Mouse (Mus musculus): ENCODE measurements around the gene Stpg3. TPM values are rescaled to one million over a fixed set of nuclear protein-coding genes. Genes with fewer than 3 reads are reported as not detected.

Gene Stpg3
- polyA plus RNA-seq, 1 experiment from 2014 or later: not detected

DNA sequence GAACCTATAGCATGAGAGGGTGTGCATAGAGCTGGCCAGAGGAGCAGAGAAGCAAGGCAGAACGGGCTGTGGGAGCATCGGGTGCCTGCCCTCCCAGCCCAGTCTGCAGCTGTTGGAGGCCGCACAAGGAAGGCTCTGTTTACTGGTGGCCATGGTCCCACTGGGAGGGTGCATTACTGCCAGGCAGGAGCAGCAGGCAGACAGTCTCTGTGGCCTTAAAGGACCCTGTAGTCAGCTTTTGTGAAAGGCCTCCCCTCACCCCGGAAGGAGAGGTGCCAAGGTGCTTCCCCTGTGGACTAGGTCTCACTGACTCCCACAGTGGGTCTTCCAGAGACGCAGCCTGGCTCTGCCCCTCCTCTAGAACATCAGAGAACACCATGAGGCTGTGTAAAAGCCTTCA lies 12.4 kb upstream of the Stpg3 start:
- Histone ChIP-seq H3K4me2 (replicated peaks; ENCODE audit: low read depth) (no peak overlapping the region), H3K27ac (ENCODE audit: low read depth, low read length) (no peak overlapping the region), H3K27me3 (replicated peaks; ENCODE audit: control insufficient read depth, insufficient read depth, low read length) (no peaks in the 10 kb centered on the region), H3K9ac (ENCODE audit: low read depth, low read length) (no peak overlapping the region), H3K4me1 (replicated peaks; ENCODE audit: control insufficient read depth, insufficient read depth, low read length) (peaks cover 9% of the 10 kb centered on the region; the same call in 1 of the 2 replicates), H3K4me3 (ENCODE audit: low read depth, low read length) (no peak overlapping the region), H3K9me3 (ENCODE audit: control insufficient read depth) (no peaks in the 10 kb centered on the region), H3K36me3 (ENCODE audit: control insufficient read depth, insufficient read depth) (peaks cover 5% of the 10 kb centered on the region; the same call in 1 of the 2 replicates)
- ATAC-seq: no peak
- no peak for TF ChIP-seq CTCF (IDR thresholded peaks at IDR 0.05; ENCODE audit: low read depth)
- WGBS: 74% methylated on average over 5 of the region's 5 CpGs

DNA sequence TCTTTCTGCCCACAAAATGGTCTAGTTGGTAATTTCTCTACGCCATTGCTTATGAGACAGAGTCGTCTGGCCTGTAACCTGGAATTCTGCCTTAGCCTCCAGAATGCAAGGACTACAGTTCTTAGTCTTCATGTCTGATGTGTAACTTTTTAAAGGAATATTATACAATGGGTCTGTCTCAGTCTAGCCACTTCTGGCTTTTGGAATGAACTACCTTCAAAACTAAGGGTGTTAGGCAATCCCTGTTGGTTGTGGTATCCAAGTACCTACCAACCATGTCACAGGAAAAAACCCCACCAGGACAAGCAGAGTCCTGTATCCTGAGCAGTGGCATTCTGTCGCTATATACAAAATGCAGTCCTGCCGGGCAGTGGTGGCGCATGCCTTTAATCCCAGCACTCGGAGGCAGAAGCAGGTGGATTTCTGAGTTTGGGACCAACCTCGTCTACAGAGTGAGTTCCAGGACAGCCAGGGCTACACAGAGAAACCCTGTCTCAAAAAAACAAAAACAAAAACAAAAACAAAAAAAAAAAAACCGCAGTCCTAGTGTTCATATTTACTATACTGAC lies 11.5 kb upstream of the Stpg3 start:
- no peak for TF ChIP-seq CTCF (IDR thresholded peaks at IDR 0.05; ENCODE audit: low read depth)
- peak overlapping the region; percentile 87; the same call in 1 of the 2 replicates for H3K4me3 ChIP-seq (ENCODE audit: low read depth, low read length)
- 69% methylated on average over 8 of the region's 8 CpGs for WGBS
- H3K4me1 ChIP-seq (replicated peaks; ENCODE audit: control insufficient read depth, insufficient read depth, low read length): peaks cover 9% of the 10 kb centered on the region; the same call in 1 of the 2 replicates
- H3K9ac ChIP-seq (ENCODE audit: low read depth, low read length): no peak overlapping the region
- H3K27ac ChIP-seq (ENCODE audit: low read depth, low read length): peak overlapping the region; percentile 94
- no peaks in the 10 kb centered on the region for H3K27me3 ChIP-seq (replicated peaks; ENCODE audit: control insufficient read depth, insufficient read depth, low read length)
- no peaks in the 10 kb centered on the region for H3K9me3 ChIP-seq (ENCODE audit: control insufficient read depth)
- ATAC-seq: no peak
- peaks cover 12% of the 10 kb centered on the region; the same call in 1 of the 2 replicates for H3K36me3 ChIP-seq (ENCODE audit: control insufficient read depth, insufficient read depth)
- peak overlapping the region; percentile 64 for H3K4me2 ChIP-seq (replicated peaks; ENCODE audit: low read depth)

DNA sequence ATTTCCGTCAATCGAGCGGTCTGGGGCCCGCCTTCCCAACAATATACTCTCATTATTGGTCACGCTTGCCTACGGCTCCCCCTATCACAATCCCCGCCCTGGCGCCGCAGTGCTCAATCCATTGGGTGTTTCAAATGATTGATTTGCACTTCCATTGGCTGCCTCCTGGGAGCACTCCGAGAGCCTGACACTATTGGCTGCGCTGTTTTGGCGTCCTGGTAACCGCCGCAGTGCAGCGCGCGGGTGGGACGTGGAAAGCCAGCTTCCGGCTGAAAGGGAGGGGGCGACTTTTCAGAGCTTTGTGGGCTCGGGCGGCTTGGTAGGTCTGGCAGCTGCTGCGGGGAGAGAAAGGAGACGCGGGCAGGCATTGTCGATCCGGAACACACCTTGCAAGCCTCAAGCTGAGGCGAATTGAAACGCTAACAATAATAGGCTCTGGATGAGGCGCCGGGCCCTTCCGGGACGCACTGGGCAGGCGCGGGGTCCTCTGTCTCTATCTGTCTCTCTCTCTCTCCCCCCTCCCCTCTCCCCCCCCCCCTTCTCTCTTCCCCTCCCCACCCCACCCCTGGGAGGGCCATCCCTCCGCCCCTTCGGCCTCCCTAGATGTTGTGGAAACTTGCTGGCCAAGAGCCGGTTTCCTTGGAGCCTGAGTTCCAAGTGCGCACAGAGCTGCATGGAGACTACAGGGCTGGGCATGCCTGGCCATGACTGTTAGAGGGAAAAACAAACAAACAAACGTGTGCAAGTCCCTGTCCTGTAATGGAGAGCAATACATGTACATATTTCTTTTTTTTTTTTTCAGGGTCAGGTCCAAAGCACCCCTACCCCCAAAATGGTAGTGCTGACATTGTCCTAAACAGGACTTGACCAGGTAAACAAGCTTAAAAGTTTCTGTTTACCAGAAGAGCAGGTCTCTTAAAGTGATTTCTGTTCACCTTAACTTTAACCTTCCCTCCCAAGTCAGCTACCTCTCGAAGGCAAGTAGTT lies 10.6 kb upstream of the Stpg3 start:
- H3K4me3 ChIP-seq (ENCODE audit: low read depth, low read length): peak overlapping the region; percentile 87
- H3K9me3 ChIP-seq (ENCODE audit: control insufficient read depth): no peaks in the 10 kb centered on the region
- TF ChIP-seq CTCF (IDR thresholded peaks at IDR 0.05; ENCODE audit: low read depth): 0 out of 2 replicates have a peak, but pooled peaks have one; percentile 15
- peaks cover 9% of the 10 kb centered on the region; the same call in 1 of the 2 replicates for H3K4me1 ChIP-seq (replicated peaks; ENCODE audit: control insufficient read depth, insufficient read depth, low read length)
- H3K4me2 ChIP-seq (replicated peaks; ENCODE audit: low read depth): peak overlapping the region; percentile 64
- peaks cover 12% of the 10 kb centered on the region; the same call in 1 of the 2 replicates for H3K36me3 ChIP-seq (ENCODE audit: control insufficient read depth, insufficient read depth)
- H3K27me3 ChIP-seq (replicated peaks; ENCODE audit: control insufficient read depth, insufficient read depth, low read length): no peaks in the 10 kb centered on the region
- H3K9ac ChIP-seq (ENCODE audit: low read depth, low read length): peak overlapping the region; percentile 51
- peak overlapping the region; percentile 94 for H3K27ac ChIP-seq (ENCODE audit: low read depth, low read length)
- WGBS: 2% methylated on average over 41 of the region's 41 CpGs
- peak; percentile 87 for ATAC-seq

DNA sequence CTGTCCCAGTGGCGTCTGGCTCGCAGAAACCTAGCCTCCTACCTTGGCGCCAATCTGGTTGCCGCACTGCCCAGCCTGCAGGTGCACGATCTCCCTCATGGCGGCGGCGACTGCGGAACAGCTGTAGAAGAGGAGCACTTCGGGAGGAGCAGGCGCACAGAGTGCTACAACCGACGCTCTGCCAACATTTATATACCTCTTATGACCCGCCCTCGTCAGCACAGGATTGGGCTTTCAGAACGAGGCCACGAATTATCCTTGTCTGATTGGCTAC lies 10.0 kb upstream of the Stpg3 start, which contains the start of gene Tubb4b:
Gene Tubb4b (minus strand): TSS at position 211 of the 274 bp plus-strand sequence.
- Histone ChIP-seq H3K9me3 (ENCODE audit: control insufficient read depth) (no peaks in the 10 kb centered on the region), H3K4me1 (replicated peaks; ENCODE audit: control insufficient read depth, insufficient read depth, low read length) (peaks cover 9% of the 10 kb centered on the region; the same call in 1 of the 2 replicates), H3K27me3 (replicated peaks; ENCODE audit: control insufficient read depth, insufficient read depth, low read length) (no peaks in the 10 kb centered on the region), H3K27ac (ENCODE audit: low read depth, low read length) (peak within 1 kb of the TSS; percentile 99), H3K9ac (ENCODE audit: low read depth, low read length) (peak within 1 kb of the TSS; percentile 90), H3K4me3 (ENCODE audit: low read depth, low read length) (peak within 1 kb of the TSS; percentile 87), H3K36me3 (ENCODE audit: control insufficient read depth, insufficient read depth) (peaks cover 12% of the 10 kb centered on the region; the same call in 1 of the 2 replicates), H3K4me2 (replicated peaks; ENCODE audit: low read depth) (peak within 1 kb of the TSS; percentile 68)
- no peak for ATAC-seq
- TF ChIP-seq CTCF (IDR thresholded peaks at IDR 0.05; ENCODE audit: low read depth): peak; percentile 54
- WGBS: under 1% methylated on average over 17 of the region's 17 CpGs

DNA sequence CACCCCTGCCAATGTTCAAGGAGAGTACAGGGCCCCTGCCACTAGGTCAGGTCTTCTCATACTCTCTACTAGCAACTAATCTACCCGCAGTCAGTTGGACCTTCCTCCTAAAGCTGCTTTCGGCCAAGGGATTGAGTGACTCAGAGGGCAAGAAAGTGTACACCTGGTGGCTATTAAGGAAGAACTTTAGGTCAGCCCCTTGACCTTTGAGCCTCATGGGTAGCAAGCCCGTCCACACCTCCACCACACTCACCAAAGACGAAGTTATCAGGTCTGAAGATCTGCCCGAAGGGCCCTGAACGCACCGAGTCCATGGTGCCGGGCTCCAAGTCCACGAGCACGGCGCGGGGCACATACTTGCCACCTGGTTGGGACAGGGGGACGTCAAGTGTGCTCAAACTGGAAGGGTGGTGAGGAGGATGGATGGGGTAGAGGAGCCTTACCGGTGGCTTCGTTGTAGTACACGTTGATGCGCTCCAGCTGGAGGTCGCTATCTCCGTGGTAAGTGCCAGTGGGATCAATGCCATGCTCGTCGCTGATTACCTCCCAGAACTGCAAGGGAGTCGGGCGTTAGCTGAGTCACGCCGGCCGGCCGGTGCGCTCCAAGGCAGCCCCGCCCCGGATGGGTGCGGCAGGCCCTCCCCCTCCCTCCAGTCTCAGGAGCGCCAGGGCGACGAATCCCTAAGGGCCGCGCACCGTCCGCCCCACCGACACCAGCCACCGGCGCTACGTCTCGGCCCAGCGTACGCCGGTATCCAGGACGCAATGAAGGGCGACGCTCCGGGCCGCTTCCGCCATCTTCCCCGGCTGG lies 9.4 kb upstream of the Stpg3 start:
- WGBS: 2% methylated on average over 38 of the region's 53 CpGs

More for the DNA sequence above, 9.4 kb upstream of the Stpg3 start:
- H3K9me3 ChIP-seq (ENCODE audit: control insufficient read depth): no peaks in the 10 kb centered on the region
- H3K4me3 ChIP-seq (ENCODE audit: low read depth, low read length): peak overlapping the region; percentile 87
- peaks cover 12% of the 10 kb centered on the region; the same call in 1 of the 2 replicates for H3K36me3 ChIP-seq (ENCODE audit: control insufficient read depth, insufficient read depth)
- H3K27me3 ChIP-seq (replicated peaks; ENCODE audit: control insufficient read depth, insufficient read depth, low read length): no peaks in the 10 kb centered on the region
- ATAC-seq: peak; percentile 71
- H3K4me2 ChIP-seq (replicated peaks; ENCODE audit: low read depth): peak overlapping the region; percentile 68
- H3K9ac ChIP-seq (ENCODE audit: low read depth, low read length): peak overlapping the region; percentile 90
- peaks cover 6% of the 10 kb centered on the region; the same call in 1 of the 2 replicates for H3K4me1 ChIP-seq (replicated peaks; ENCODE audit: control insufficient read depth, insufficient read depth, low read length)
- peak overlapping the region; percentile 99 for H3K27ac ChIP-seq (ENCODE audit: low read depth, low read length)
- TF ChIP-seq CTCF (IDR thresholded peaks at IDR 0.05; ENCODE audit: low read depth): no peak

Data from intestine, postnatal 0 days (tissue).